Mouse (Mus musculus): ENCODE measurements around the gene Zfp775.
A peak's percentile ranks its signal among the peaks of the same experiment; 100 is the strongest.

Gene Zfp775

GRCm38 (mm10) chr6:48601271-48602079 is at the start of gene Zfp775:
Zfp775 (plus strand) TSS chr6:48602063.
- peak; percentile 97 for DNase-seq (ENCODE audit: low spot score in 2 of 2)

- no peak for DNase-seq (ENCODE audit: low spot score in 2 of 2)
Measured at GRCm38 (mm10) chr6:48552918-48553317, 48.9 kb upstream of the Zfp775 start.

GRCm38 (mm10) chr6:48553819-48554218 is 48.0 kb upstream of the Zfp775 start:
- no peak for DNase-seq (ENCODE audit: low spot score in 2 of 2)

GRCm38 (mm10) chr6:48554280-48555103 is 47.4 kb upstream of the Zfp775 start, which contains the start of gene Lrrc61:
Lrrc61 (plus strand) TSS chr6:48554796.
- peak; percentile 94 to 98 for DNase-seq (ENCODE audit: low spot score in 2 of 2)

- DNase-seq (ENCODE audit: low spot score in 2 of 2): peak; percentile 75 to 83
Measured at GRCm38 (mm10) chr6:48555104-48555890, 46.6 kb upstream of the Zfp775 start.

- DNase-seq (ENCODE audit: low spot score in 2 of 2): no peak
Measured at GRCm38 (mm10) chr6:48555956-48556355, 45.9 kb upstream of the Zfp775 start.

- DNase-seq (ENCODE audit: low spot score in 2 of 2): no peak
Measured at GRCm38 (mm10) chr6:48565693-48566310, 36.1 kb upstream of the Zfp775 start.

- peak; percentile 80 to 83 for DNase-seq (ENCODE audit: low spot score in 2 of 2)
Measured at GRCm38 (mm10) chr6:48566312-48566711, 35.6 kb upstream of the Zfp775 start.

- DNase-seq (ENCODE audit: low spot score in 2 of 2): peak; percentile 71 to 73
Measured at GRCm38 (mm10) chr6:48568036-48568984, 33.6 kb upstream of the Zfp775 start.

- no peak for DNase-seq (ENCODE audit: low spot score in 2 of 2)
Measured at GRCm38 (mm10) chr6:48569065-48569807, 32.6 kb upstream of the Zfp775 start.

- no peak for DNase-seq (ENCODE audit: low spot score in 2 of 2)
Measured at GRCm38 (mm10) chr6:48572014-48572413, 29.8 kb upstream of the Zfp775 start.

GRCm38 (mm10) chr6:48572572-48573061 is 29.2 kb upstream of the Zfp775 start, which contains the start of gene Rarres2:
Rarres2 (minus strand) TSS chr6:48572789.
- peak; percentile 80 to 81 for DNase-seq (ENCODE audit: low spot score in 2 of 2)

GRCm38 (mm10) chr6:48573280-48573679 is 28.6 kb upstream of the Zfp775 start:
- peak; percentile 60 to 74 for DNase-seq (ENCODE audit: low spot score in 2 of 2)

- no peak for DNase-seq (ENCODE audit: low spot score in 2 of 2)
Measured at GRCm38 (mm10) chr6:48573981-48574380, 27.9 kb upstream of the Zfp775 start.

GRCm38 (mm10) chr6:48578736-48579135 is 23.1 kb upstream of the Zfp775 start:
- DNase-seq (ENCODE audit: low spot score in 2 of 2): no peak

- peak; percentile 57 to 70 for DNase-seq (ENCODE audit: low spot score in 2 of 2)
Measured at GRCm38 (mm10) chr6:48579215-48579648, 22.6 kb upstream of the Zfp775 start.

- no peak for DNase-seq (ENCODE audit: low spot score in 2 of 2)
Measured at GRCm38 (mm10) chr6:48581257-48581656, 20.6 kb upstream of the Zfp775 start.

- peak in 1 of 2 experiments; percentile 48 for DNase-seq (ENCODE audit: low spot score in 2 of 2)
Measured at GRCm38 (mm10) chr6:48582037-48582436, 19.8 kb upstream of the Zfp775 start.

- no peak for DNase-seq (ENCODE audit: low spot score in 2 of 2)
Measured at GRCm38 (mm10) chr6:48589194-48589750, 12.6 kb upstream of the Zfp775 start, which contains the start of gene Gm45021. Gm45021 (plus strand) TSS chr6:48589610.

Measured in heart, adult 9 months (tissue).